Mouse (Mus musculus) neutrophil, adult 5-6 weeks (primary cell): ENCODE data around the gene Otub1. TPM values are rescaled to one million over a fixed set of nuclear protein-coding genes. Genes with fewer than 3 reads are reported as not detected.

ENCODE experiments used
- ATAC-seq: fragments of 151-379, 151-347 bp; 2 replicates; pipeline ENCODE4 v1.8.0; 2017; ENCODE audit warnings: mild to moderate bottlenecking, moderate TSS enrichment; ENCODE audit not compliant: insufficient number of reproducible peaks, poor library complexity, low FRiP score, severe bottlenecking; ENCODE audit errors: extremely low read depth
- total RNA-seq: library from RNA; stranded (forward); fragments of 200-1000 nt; gene quantifications from 2 replicates; pipeline ENCODE4 v1.2.3, GENCODE M21; 2017

Gene Otub1
- total RNA-seq, 1 experiment from 2014 or later: 48.9 TPM

GRCm38 (mm10) chr19:7213010-7213409 is 6.9 kb upstream of the Otub1 start:
- no peak for ATAC-seq

DNA sequence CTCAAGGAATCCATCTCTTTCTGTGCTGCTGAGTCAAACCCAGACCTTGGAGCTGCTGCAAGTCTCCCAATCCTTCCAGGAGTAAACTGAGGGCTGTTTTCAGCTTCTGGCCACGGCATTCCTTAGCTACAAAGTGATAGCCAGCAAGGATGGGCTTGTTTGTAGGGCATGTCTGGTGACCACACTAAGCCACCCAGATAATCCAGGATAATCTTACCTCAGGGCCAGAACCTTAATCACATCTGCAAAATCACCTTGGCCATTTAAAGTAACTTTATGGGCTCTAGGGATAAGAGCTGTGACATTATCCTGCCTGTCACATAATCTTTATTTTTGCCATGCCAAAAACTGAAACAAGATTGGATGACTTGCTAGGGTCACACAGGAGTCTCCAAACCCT is 6.1 kb upstream of the Otub1 start:
- no peak for ATAC-seq

GRCm38 (mm10) chr19:7209907-7210646 is 4.0 kb upstream of the Otub1 start:
- no peak for ATAC-seq

- ATAC-seq: no peak
Measured at GRCm38 (mm10) chr19:7205326-7205725, 790 bp downstream of the Otub1 start.

DNA sequence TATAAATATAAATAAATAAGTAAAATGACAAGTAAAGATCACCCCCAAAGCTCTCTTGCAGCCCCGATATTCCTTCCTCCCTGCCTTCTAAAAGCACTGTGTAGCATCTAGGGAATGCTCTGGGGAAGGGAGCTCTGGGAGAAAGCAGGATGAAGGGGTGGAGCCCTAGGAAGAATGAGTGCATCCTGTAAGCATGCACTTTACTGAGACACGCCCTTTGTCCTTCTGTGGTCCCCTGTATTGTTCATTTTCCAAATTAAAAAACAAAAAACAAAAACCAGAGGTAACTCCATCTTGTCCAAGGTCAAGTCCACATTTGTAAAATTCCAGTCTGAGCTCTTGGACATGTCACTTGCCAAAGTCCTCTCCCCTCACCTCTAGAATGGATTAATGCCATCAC is 1.2 kb downstream of the Otub1 start:
- ATAC-seq: no peak

DNA sequence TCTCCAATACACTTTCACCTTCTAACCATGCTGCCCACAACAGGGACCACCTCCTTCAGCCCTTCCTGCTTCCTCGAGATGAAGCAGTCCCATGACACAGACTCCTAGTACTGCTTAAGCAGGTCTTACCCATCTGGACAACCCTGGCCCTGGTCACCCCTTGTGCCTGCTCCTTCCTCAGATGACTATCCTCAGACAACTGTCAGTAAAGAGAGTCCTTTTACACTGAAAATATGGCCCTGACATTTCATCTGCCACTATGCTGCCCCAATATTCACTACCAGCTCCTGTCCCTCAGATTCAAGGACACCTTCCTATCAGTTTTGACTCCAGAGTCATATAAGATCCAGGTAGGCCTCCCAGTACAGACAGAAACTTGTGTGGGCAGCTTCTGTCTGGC is 5.7 kb downstream of the Otub1 start:
- no peak for ATAC-seq

DNA sequence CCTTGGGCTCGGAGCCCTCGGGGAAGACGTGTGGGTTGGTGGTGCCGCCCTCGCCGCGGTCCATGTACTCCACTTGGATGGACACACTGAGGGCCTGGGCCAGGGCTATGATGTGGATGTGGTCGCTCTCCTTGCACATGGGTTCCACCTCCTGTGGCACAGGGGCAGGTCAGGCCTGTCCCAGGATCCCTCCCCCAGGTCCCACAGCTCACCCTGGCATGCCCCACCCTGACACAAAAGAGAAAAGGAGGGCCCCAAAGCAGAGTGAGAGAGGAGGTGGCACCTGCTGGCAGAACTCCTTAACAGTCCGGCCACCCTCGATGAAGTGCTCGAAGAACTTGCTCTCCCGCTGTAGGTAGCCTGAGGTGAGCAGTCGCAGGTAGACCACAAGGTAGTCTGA is 7.0 kb downstream of the Otub1 start:
- ATAC-seq: no peak

GRCm38 (mm10) chr19:7197445-7197844 is 8.7 kb downstream of the Otub1 start:
- ATAC-seq: no peak

- no peak for ATAC-seq
Measured at GRCm38 (mm10) chr19:7196741-7197270, 9.3 kb downstream of the Otub1 start.

DNA sequence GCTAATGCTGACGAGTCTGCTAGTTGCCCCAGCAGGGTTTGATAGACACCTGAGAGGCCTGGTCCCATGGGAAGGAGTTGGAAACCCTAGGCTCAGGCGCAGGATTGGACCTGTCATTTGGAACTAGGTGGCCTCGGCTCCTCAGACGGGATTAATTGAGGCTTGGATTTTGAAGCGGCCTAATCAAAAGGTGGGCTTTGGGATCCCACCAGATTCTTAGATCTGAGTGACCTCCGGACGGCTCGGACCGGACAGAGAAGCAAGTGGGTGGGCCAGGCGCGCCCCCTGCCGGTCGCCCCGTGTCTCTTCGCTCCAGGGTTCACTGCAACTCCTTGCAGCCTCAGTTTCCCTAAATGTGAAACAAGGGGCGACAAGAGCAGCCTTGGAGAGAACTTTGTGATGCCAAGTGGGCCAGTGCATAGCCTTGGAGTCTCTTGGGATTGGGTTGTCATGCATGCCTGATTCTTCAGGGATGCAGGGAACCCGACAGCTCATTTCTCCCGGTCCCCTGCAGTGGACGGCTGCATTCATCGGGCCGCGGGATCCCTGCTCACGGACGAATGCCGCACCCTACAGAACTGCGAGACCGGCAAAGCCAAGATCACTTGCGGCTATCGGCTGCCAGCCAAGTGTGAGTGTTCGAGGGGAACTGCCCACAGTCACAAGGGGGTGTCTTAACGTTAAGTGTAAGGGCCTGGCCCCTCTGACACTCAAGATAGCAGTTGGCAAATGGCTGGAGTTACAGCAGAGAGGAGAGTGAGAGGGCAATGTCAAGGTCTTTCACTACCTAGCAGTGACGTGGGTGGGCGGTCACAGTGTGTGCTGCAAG is 10.0 kb downstream of the Otub1 start:
- no peak for ATAC-seq

- ATAC-seq: no peak
Measured at GRCm38 (mm10) chr19:7192561-7192967, 13.6 kb downstream of the Otub1 start.

DNA sequence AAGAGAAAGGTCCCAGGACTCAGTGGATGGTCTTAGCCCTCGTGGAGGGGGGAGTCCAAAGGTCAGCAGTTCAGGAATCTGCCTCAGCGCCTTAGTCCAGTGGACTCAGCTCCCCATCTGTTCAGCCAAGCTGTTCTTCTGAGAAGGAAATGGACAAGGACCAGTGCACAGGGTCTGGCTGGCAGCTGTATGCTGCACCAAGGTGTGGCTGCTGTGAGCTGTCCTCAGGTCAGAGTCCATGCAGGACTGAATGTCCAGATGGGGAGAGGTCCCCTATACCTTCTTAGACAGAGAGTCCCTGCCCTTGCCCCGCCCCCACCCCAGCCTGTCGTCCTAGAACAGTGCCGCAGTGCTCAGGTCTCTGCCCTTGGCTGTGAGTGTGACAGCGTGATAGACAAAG is 14.5 kb downstream of the Otub1 start:
- no peak for ATAC-seq

- no peak for ATAC-seq
Measured at GRCm38 (mm10) chr19:7190986-7191385, 15.1 kb downstream of the Otub1 start.

GRCm38 (mm10) chr19:7189026-7189425 is 17.1 kb downstream of the Otub1 start:
- no peak for ATAC-seq

DNA sequence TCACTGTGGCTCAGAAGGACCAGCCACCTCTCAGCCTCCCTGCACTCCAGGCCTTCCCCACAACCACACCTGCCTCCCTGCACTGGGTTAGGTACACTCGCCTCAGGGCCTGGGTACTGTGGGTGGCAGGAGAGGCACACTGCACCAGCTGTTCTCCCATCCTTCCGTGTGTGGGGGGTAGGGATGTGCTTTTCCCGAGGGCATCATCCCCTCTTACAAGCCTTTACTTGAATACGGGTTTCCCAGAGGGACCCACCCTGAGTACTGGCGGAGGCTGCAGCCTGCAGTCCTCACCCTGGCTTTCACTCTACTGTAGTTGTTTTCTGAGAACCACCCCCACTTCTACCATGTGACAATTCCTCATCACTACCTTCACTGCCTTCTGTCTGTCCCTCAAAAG is 19.0 kb downstream of the Otub1 start:
- no peak for ATAC-seq

- no peak for ATAC-seq
Measured at GRCm38 (mm10) chr19:7185715-7186291, 20.3 kb downstream of the Otub1 start.

- ATAC-seq: no peak
Measured at GRCm38 (mm10) chr19:7185059-7185458, 21.1 kb downstream of the Otub1 start.

DNA sequence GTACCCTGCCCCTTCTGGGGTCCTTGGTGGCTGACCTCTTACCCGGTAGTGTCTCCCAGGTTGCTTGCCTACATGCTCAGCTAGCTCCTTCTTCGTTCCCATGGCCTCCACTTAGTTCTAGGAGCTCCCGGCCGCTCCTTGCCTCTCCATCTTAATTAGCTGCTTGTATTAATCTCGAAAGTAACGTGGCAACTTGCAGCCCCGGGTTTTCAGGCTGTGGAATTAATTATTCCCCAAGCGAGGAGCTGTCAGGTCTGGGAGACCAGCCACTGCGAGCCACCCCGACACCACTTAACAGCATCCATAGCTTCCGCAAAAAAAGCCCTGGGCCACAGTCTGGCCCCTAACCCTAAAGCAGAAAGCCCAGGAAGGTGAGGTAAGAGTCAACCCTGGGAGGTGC is 22.7 kb downstream of the Otub1 start:
- no peak for ATAC-seq

DNA sequence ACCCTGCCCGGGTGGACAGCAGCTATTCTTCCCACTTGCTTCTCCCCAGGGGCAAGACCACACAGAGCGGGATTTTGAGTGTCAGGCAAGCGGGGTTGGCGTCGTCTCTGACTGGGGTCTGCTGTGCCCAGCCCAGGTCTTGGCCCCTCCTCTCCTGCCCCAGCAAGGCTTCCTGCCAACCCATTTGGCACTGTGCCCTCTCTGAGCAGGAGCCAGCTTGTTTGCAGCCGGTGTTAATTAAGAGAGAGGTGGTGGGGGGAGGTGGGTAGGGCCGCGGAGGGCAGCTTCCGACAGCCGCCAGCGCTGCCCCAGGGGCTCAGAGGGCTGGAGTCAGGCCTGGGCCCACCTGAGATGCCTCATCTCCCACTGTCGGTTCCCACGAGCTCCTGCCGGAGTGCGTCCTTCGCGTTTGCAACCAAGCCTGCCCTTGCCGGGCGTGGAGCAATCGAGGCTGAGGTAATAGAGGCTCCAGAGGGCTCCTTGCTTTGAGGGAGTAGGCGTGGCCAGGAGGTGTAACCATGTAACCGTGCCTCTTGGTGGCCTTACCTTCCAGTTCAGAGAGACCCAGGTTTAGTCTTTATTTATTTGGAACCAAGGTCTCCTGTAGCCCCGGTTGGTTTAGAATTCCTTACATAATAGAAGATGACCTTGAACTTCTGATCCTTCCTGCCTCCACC is 23.7 kb downstream of the Otub1 start:
- ATAC-seq: no peak
